Mouse (Mus musculus) left cerebral cortex, postnatal 4 days (tissue): Measurements from ENCODE around the gene Rhod. TPM values are rescaled to one million over a fixed set of nuclear protein-coding genes. Genes with fewer than 3 reads are reported as not detected.

Source experiments
- DNase-seq: peaks from one replicate; pipeline ENCODE4 v3.0.0-alpha.2; 2022
- intact Hi-C: fragments of 180-260 bp; cut with DNase I; formaldehyde crosslinking; loops from one replicate; pipeline ENCODE4 v1.15.1; 2025
- total RNA-seq, 2 experiments: library from RNA; stranded (reverse); gene quantifications; 2 replicates each; pipeline ENCODE4 v1.2.3; 2021

Gene Rhod
- total RNA-seq, 2 experiments from 2014 or later, result 1.1 to 2.0 TPM

GRCm38 (mm10) chr19:4451098-4451497 lies 11.9 kb upstream of the Rhod start:
- DNase-seq, result no peak
- intact Hi-C loops, result no loop called here

GRCm38 (mm10) chr19:4450666-4451065 lies 11.4 kb upstream of the Rhod start:
- DNase-seq, result no peak
- intact Hi-C loops, result no loop called here

GRCm38 (mm10) chr19:4449230-4449629 lies 10.0 kb upstream of the Rhod start:
- no peak for DNase-seq
- intact Hi-C loops, result loop anchor here (10.0 kb wide), 2 partner anchors 114 to 194 kb away; no protein-coding TSS in a partner anchor

- DNase-seq, result peak; percentile 32
- intact Hi-C loops, result loop anchor here (10.0 kb wide), 2 partner anchors 113 to 193 kb away; no protein-coding TSS in a partner anchor
Measured at GRCm38 (mm10) chr19:4447445-4447844, 8.2 kb upstream of the Rhod start.

GRCm38 (mm10) chr19:4446661-4447420 lies 7.6 kb upstream of the Rhod start:
- peak; percentile 35 for DNase-seq
- intact Hi-C loops, result loop anchor here (10.0 kb wide), 2 partner anchors 112 to 192 kb away; no protein-coding TSS in a partner anchor

- intact Hi-C loops, result loop anchor here (10.0 kb wide), 2 partner anchors 108 to 188 kb away; no protein-coding TSS in a partner anchor
- peak; percentile 72 for DNase-seq
Measured at GRCm38 (mm10) chr19:4442408-4442807, 3.2 kb upstream of the Rhod start.

- intact Hi-C loops, result loop anchor here (10.0 kb wide), 2 partner anchors 107 to 187 kb away; no protein-coding TSS in a partner anchor
- DNase-seq, result no peak
Measured at GRCm38 (mm10) chr19:4441621-4442161, 2.5 kb upstream of the Rhod start.

GRCm38 (mm10) chr19:4441090-4441591 lies 1.9 kb upstream of the Rhod start:
- peak; percentile 47 for DNase-seq
- intact Hi-C loops, result loop anchor here (10.0 kb wide), 2 partner anchors 106 to 186 kb away; no protein-coding TSS in a partner anchor

- no peak for DNase-seq
- intact Hi-C loops, result loop anchor here (10.0 kb wide), 2 partner anchors 105 to 185 kb away; no protein-coding TSS in a partner anchor
Measured at GRCm38 (mm10) chr19:4440222-4440621, 990 bp upstream of the Rhod start.

- no peak for DNase-seq
- intact Hi-C loops, result no loop called here
Measured at GRCm38 (mm10) chr19:4438791-4439160, 456 bp downstream of the Rhod start.

- DNase-seq, result no peak
- intact Hi-C loops, result no loop called here
Measured at GRCm38 (mm10) chr19:4437886-4438285, 1.3 kb downstream of the Rhod start.

GRCm38 (mm10) chr19:4436254-4436653 lies 3.0 kb downstream of the Rhod start:
- intact Hi-C loops, result no loop called here
- DNase-seq, result no peak

- DNase-seq, result no peak
- intact Hi-C loops, result no loop called here
Measured at GRCm38 (mm10) chr19:4434999-4435398, 4.2 kb downstream of the Rhod start.

GRCm38 (mm10) chr19:4433756-4434155 lies 5.5 kb downstream of the Rhod start:
- intact Hi-C loops, result no loop called here
- DNase-seq, result no peak

- intact Hi-C loops, result no loop called here
- no peak for DNase-seq
Measured at GRCm38 (mm10) chr19:4430091-4430620, 9.1 kb downstream of the Rhod start.

GRCm38 (mm10) chr19:4425610-4426366 lies 13.4 kb downstream of the Rhod start:
- intact Hi-C loops, result no loop called here

GRCm38 (mm10) chr19:4423021-4423420 lies 16.2 kb downstream of the Rhod start:
- no peak for DNase-seq
- intact Hi-C loops, result no loop called here

More at GRCm38 (mm10) chr19:4425610-4426366, 13.4 kb downstream of the Rhod start:
- no peak for DNase-seq

GRCm38 (mm10) chr19:4422581-4422980 lies 16.7 kb downstream of the Rhod start:
- DNase-seq, result no peak
- intact Hi-C loops, result no loop called here

- peak; percentile 80 for DNase-seq
- intact Hi-C loops, result no loop called here
Measured at GRCm38 (mm10) chr19:4420153-4420910, 18.9 kb downstream of the Rhod start.

GRCm38 (mm10) chr19:4419711-4420110 lies 19.5 kb downstream of the Rhod start:
- no peak for DNase-seq
- intact Hi-C loops, result no loop called here
